Mouse (Mus musculus) intestine, embryonic 15.5 days (tissue): ENCODE results near the gene Glis3. TPM values are rescaled to one million over a fixed set of nuclear protein-coding genes. Genes with fewer than 3 reads are reported as not detected.

Experiments used
- ATAC-seq: fragments of 200-750 bp; cut with Nextera tagmentation; 2 replicates; pipeline ENCODE4 v1.8.0; 2017; ENCODE audit warnings: moderate TSS enrichment, moderate library complexity
- H3K27ac ChIP-seq: fragments of 300-500 bp; sonication (generic); 2 replicates; pipeline ENCODE4 v1.5.1; 2015; ENCODE audit warnings: mild to moderate bottlenecking, inconsistent platforms
- H3K27me3 ChIP-seq: fragments of 300-500 bp; sonication (generic); replicated peaks from 2 replicates; pipeline ENCODE4 v1.6.1; 2015; ENCODE audit warnings: inconsistent platforms
- H3K36me3 ChIP-seq: fragments of 300-500 bp; sonication (generic); 2 replicates; pipeline ENCODE4 v1.6.1; 2015; ENCODE audit warnings: inconsistent platforms
- H3K4me1 ChIP-seq: fragments of 300-500 bp; sonication (generic); replicated peaks from 2 replicates; pipeline ENCODE4 v1.6.1; 2015; ENCODE audit warnings: inconsistent platforms
- H3K4me2 ChIP-seq: fragments of 300-500 bp; sonication (generic); replicated peaks from 2 replicates; pipeline ENCODE4 v1.6.1; 2015; ENCODE audit warnings: mild to moderate bottlenecking, inconsistent platforms
- H3K4me3 ChIP-seq: fragments of 300-500 bp; sonication (generic); replicated peaks from 2 replicates; pipeline ENCODE4 v1.5.1; 2015; ENCODE audit warnings: inconsistent platforms
- H3K9ac ChIP-seq: fragments of 300-500 bp; sonication (generic); 2 replicates; pipeline ENCODE4 v1.6.1; 2015; ENCODE audit warnings: inconsistent platforms
- H3K9me3 ChIP-seq: fragments of 300-500 bp; sonication (generic); 2 replicates; pipeline ENCODE4 v1.6.1; 2016; ENCODE audit warnings: inconsistent platforms
- WGBS: fragments of 180-500 bp; shearing (Covaris S2); methylation state at CpG from one replicate; pipeline ENCODE4 v1.1.7; 2015; 5-methylcytosine and 5-hydroxymethylcytosine counted together
- polyA plus RNA-seq: library from polyadenylated mRNA; unstranded; fragments of >200 nt; fragmentation: Nextera tagmentation; extraction: Ambion mirVana; gene quantifications from 2 replicates; pipeline ENCODE4 v1.2.1, GENCODE M21; 2015

Gene Glis3
- polyA plus RNA-seq, 1 experiment from 2014 or later, result 1.3 TPM

DNA sequence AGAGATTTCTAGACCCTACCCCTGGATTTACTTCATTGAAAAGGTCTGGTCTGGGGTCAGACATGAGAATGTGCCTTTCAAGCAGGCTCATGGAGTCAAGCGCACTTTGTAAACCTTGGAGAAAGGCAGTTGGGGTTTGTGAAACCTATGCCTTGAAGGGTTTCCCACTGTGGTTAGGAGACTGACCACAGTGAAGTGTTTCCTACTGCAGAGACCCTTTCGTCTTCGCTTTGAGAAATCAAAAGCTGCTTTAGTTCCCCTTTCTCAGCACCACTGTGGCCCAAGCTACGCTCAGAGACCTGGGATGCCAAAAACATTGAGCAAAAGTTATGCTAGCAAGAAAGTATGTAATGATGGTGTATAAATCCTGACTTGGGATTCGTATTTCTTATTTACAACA is 255.7 kb downstream of the Glis3 start:
- H3K27ac ChIP-seq, result no peak overlapping the region
- no peak for ATAC-seq
- no peaks in the 10 kb centered on the region for H3K4me1 ChIP-seq
- no peaks in the 10 kb centered on the region for H3K36me3 ChIP-seq
- 88% methylated on average over 5 of the region's 5 CpGs for WGBS
- H3K4me3 ChIP-seq, result no peak overlapping the region
- no peaks in the 10 kb centered on the region for H3K27me3 ChIP-seq
- no peak overlapping the region for H3K9ac ChIP-seq
- H3K4me2 ChIP-seq, result no peak overlapping the region
- no peaks in the 10 kb centered on the region for H3K9me3 ChIP-seq

DNA sequence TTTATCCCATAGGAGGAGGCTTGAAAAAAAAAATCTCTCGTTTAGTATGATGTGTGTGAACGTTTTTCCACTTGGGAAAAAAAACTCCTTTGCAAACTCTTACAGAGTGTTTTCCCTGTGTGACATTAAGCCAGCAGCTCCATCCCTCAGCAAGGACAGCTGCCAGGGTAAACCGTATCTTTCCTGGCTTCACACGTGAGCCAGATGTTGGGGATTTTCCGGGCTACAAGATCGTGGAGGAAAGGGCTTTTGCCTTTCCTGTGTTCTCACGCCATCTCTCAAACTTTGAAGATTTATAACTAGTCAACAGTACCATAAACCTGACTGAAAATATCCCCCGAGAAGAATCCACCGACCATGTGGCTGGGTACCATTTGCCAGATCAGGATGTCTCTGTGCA is 256.9 kb downstream of the Glis3 start:
- Histone ChIP-seq H3K4me1 (no peaks in the 10 kb centered on the region), H3K36me3 (no peaks in the 10 kb centered on the region), H3K9me3 (no peaks in the 10 kb centered on the region), H3K4me2 (no peak overlapping the region), H3K4me3 (no peak overlapping the region), H3K27ac (no peak overlapping the region), H3K27me3 (no peaks in the 10 kb centered on the region), H3K9ac (no peak overlapping the region)
- 27% methylated on average over 9 of the region's 9 CpGs for WGBS
- ATAC-seq, result no peak

GRCm38 (mm10) chr19:28416069-28416468 is 263.8 kb downstream of the Glis3 start:
- Histone ChIP-seq H3K4me2 (no peak overlapping the region), H3K4me3 (no peak overlapping the region), H3K27me3 (no peaks in the 10 kb centered on the region), H3K9ac (no peak overlapping the region), H3K27ac (no peak overlapping the region), H3K4me1 (no peaks in the 10 kb centered on the region), H3K36me3 (no peaks in the 10 kb centered on the region), H3K9me3 (no peaks in the 10 kb centered on the region)
- ATAC-seq, result no peak
- 82% methylated on average over 5 of the region's 5 CpGs for WGBS

DNA sequence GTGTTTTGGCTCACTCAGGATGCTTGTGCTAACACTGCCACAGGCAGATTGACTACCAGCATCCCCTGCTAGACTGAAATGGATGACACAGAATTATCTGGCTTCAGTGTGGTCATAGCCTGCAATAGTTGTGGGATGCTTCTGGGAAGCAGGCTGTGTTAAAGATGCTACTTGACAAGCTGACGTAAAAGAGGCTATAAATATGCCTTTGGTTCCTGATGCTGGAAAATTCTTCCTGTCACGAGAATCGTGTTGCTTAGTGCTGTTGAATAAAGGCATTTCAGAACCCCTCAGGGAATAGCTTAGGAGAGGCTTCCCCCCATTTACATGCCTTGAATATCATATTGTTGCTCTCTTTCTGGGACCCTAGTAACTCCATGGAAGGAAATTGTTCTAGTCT is 271.1 kb downstream of the Glis3 start:
- H3K9ac ChIP-seq, result no peak overlapping the region

DNA sequence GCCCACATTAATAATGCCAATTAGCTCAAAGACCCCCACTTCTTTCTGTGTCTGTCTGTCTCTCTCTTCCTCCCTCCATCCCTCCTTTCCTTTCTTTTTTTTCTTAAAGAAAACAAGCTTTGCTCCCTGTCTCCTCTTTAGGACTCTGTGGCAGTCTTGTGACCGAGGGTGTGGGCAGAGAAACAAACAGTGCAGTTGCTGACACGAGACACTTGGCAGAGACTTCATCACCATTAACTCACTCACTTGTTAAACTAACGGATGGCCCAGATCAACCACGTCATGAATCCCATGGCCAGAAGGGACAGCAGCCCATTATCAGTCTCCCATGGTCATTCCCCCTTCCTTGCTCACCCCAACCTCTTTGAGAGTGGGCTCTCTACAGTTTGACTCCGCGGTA is 276.9 kb downstream of the Glis3 start:
- Histone ChIP-seq H3K27ac (no peak overlapping the region), H3K4me2 (no peak overlapping the region), H3K4me3 (no peak overlapping the region), H3K9me3 (no peaks in the 10 kb centered on the region), H3K9ac (no peak overlapping the region), H3K4me1 (no peaks in the 10 kb centered on the region), H3K27me3 (no peaks in the 10 kb centered on the region), H3K36me3 (no peaks in the 10 kb centered on the region)
- no peak for ATAC-seq
- 61% methylated on average over 6 of the region's 6 CpGs for WGBS

More for the DNA sequence above, 271.1 kb downstream of the Glis3 start:
- ATAC-seq, result no peak
- H3K4me2 ChIP-seq, result no peak overlapping the region
- H3K27me3 ChIP-seq, result no peaks in the 10 kb centered on the region
- WGBS, result 69% methylated on average over 3 of the region's 3 CpGs
- no peaks in the 10 kb centered on the region for H3K36me3 ChIP-seq
- no peaks in the 10 kb centered on the region for H3K4me1 ChIP-seq
- no peak overlapping the region for H3K4me3 ChIP-seq
- no peak overlapping the region for H3K27ac ChIP-seq
- no peaks in the 10 kb centered on the region for H3K9me3 ChIP-seq

DNA sequence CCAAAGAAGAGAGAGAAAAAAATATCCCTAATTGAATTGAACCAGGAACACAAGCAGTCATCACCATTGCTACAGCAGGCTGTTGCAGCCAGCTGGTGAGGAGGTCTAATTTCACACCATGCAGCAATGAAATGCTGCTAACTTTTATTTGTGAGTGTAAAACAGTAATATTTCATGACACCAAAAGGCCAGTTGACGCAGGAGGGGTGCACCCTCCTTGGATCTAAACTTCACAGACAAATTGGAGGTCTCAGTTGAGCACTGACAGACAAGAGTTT is 284.4 kb downstream of the Glis3 start:
- ATAC-seq, result no peak
- H3K9ac ChIP-seq, result no peak overlapping the region
- no peaks in the 10 kb centered on the region for H3K27me3 ChIP-seq
- no peak overlapping the region for H3K4me2 ChIP-seq
- H3K4me1 ChIP-seq, result no peaks in the 10 kb centered on the region
- H3K27ac ChIP-seq, result no peak overlapping the region
- H3K4me3 ChIP-seq, result no peak overlapping the region
- no peaks in the 10 kb centered on the region for H3K9me3 ChIP-seq
- H3K36me3 ChIP-seq, result no peaks in the 10 kb centered on the region
- whole genome bisulfite sequencing, result 74% methylated on average over 1 of the region's 1 CpGs

- Histone ChIP-seq H3K4me1 (no peaks in the 10 kb centered on the region), H3K27me3 (no peaks in the 10 kb centered on the region), H3K4me3 (no peak overlapping the region), H3K9me3 (no peaks in the 10 kb centered on the region), H3K9ac (no peak overlapping the region), H3K36me3 (no peaks in the 10 kb centered on the region), H3K4me2 (no peak overlapping the region), H3K27ac (no peak overlapping the region)
- 61% methylated on average over 12 of the region's 12 CpGs for WGBS
- no peak for ATAC-seq
Measured at GRCm38 (mm10) chr19:28394826-28395583, 284.9 kb downstream of the Glis3 start.

GRCm38 (mm10) chr19:28393766-28394165 is 286.1 kb downstream of the Glis3 start:
- Histone ChIP-seq H3K27ac (no peak overlapping the region), H3K9me3 (no peaks in the 10 kb centered on the region), H3K27me3 (no peaks in the 10 kb centered on the region), H3K36me3 (no peaks in the 10 kb centered on the region), H3K9ac (no peak overlapping the region), H3K4me3 (no peak overlapping the region), H3K4me2 (no peak overlapping the region), H3K4me1 (no peaks in the 10 kb centered on the region)
- ATAC-seq, result no peak
- WGBS, result 64% methylated on average over 7 of the region's 7 CpGs

- Histone ChIP-seq H3K4me3 (no peak overlapping the region), H3K27me3 (no peaks in the 10 kb centered on the region), H3K9me3 (no peaks in the 10 kb centered on the region), H3K36me3 (no peaks in the 10 kb centered on the region), H3K27ac (no peak overlapping the region), H3K4me2 (no peak overlapping the region), H3K9ac (no peak overlapping the region), H3K4me1 (no peaks in the 10 kb centered on the region)
- ATAC-seq, result no peak
- 92% methylated on average over 3 of the region's 3 CpGs for WGBS
Measured at GRCm38 (mm10) chr19:28392838-28393237, 287.0 kb downstream of the Glis3 start.

GRCm38 (mm10) chr19:28390920-28391319 is 289.0 kb downstream of the Glis3 start:
- Histone ChIP-seq H3K4me1 (no peaks in the 10 kb centered on the region), H3K9ac (no peak overlapping the region), H3K27me3 (no peaks in the 10 kb centered on the region), H3K36me3 (no peaks in the 10 kb centered on the region), H3K27ac (no peak overlapping the region), H3K4me3 (no peak overlapping the region), H3K4me2 (no peak overlapping the region), H3K9me3 (no peaks in the 10 kb centered on the region)
- no peak for ATAC-seq
- 67% methylated on average over 4 of the region's 4 CpGs for WGBS

DNA sequence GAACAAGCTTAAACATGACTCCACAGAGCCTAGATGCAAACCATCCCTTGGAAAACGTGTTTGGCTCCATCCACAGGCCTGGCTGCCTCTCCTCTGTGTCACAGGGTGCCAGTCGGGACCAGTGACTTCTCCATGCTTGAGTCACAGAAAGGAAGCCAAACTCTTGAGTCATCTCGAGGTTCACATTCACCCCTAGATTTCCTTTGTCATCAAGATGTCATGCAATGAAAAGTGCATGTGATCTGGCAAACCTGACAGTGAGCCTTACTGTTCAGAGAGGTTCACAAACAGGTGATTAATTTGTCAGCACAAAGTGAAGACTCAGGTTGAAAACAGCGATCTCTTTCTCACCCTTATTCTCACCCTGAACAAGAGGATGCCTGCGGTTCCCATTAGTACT is 290.7 kb downstream of the Glis3 start:
- H3K27me3 ChIP-seq, result no peaks in the 10 kb centered on the region
- H3K36me3 ChIP-seq, result no peaks in the 10 kb centered on the region
- no peak overlapping the region for H3K27ac ChIP-seq
- WGBS, result 68% methylated on average over 5 of the region's 5 CpGs
- no peak overlapping the region for H3K9ac ChIP-seq
- ATAC-seq, result no peak
- H3K9me3 ChIP-seq, result no peaks in the 10 kb centered on the region
- H3K4me2 ChIP-seq, result no peak overlapping the region
- no peak overlapping the region for H3K4me3 ChIP-seq
- no peaks in the 10 kb centered on the region for H3K4me1 ChIP-seq

DNA sequence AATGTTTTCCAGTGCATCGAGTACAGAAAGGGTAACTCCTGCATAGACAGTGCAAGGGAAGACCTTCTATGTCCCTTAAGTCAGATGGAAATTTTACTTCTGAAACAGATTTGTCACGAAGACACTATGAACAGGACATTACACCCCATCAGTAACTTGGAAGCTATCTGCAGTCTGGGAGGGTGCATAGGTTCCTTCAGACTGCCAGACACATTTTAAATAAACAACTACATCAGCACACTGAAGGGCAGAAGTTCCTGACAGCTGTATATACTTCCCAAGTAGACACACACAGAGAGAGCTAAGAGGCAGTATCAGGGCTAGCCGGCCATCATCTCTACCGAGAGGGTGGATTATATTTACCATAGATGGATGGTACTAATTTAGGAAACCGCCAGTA is 296.5 kb downstream of the Glis3 start:
- Histone ChIP-seq H3K4me2 (no peak overlapping the region), H3K27ac (no peak overlapping the region), H3K4me1 (no peaks in the 10 kb centered on the region), H3K27me3 (no peaks in the 10 kb centered on the region), H3K9ac (no peak overlapping the region), H3K36me3 (no peaks in the 10 kb centered on the region), H3K4me3 (no peak overlapping the region), H3K9me3 (no peaks in the 10 kb centered on the region)
- ATAC-seq, result no peak
- WGBS, result 53% methylated on average over 5 of the region's 5 CpGs

- Histone ChIP-seq H3K27me3 (no peaks in the 10 kb centered on the region), H3K9ac (no peak overlapping the region), H3K4me1 (no peaks in the 10 kb centered on the region), H3K36me3 (no peaks in the 10 kb centered on the region), H3K4me3 (no peak overlapping the region), H3K9me3 (no peaks in the 10 kb centered on the region), H3K27ac (no peak overlapping the region), H3K4me2 (no peak overlapping the region)
- 0 out of 2 replicates have a peak, but pooled peaks have one; percentile 49 for ATAC-seq
- 38% methylated on average over 10 of the region's 10 CpGs for WGBS
Measured at GRCm38 (mm10) chr19:28382168-28382911, 297.5 kb downstream of the Glis3 start.
